Mouse (Mus musculus) limb, embryonic 14.5 days (tissue): ENCODE results near the gene Plagl2. TPM values are rescaled to one million over a fixed set of nuclear protein-coding genes. Genes with fewer than 3 reads are reported as not detected.
"Not testable (repeated sequence)": the region's sequence is repeated elsewhere in the genome, so short reads cannot be mapped to it uniquely, and the experiment has no call there.

Experiments used
- ATAC-seq: fragments of 200-750 bp; cut with Nextera tagmentation; 2 replicates; pipeline ENCODE4 v1.8.0; 2017; ENCODE audit warnings: low read depth, moderate number of reproducible peaks, moderate TSS enrichment; ENCODE audit not compliant: low FRiP score
- DNase-seq: peaks from one replicate; pipeline ENCODE4 v3.0.0-alpha.2; 2015; ENCODE audit warnings: low spot score
- H3K27ac ChIP-seq: fragments of 300-500 bp; sonication (generic); replicated peaks from 2 replicates; pipeline ENCODE4 v1.5.1; 2014; ENCODE audit warnings: low read depth, mild to moderate bottlenecking, low read length, moderate library complexity, mixed read lengths
- H3K27me3 ChIP-seq: fragments of 300-500 bp; sonication (generic); 2 replicates; pipeline ENCODE4 v1.6.1; 2014; ENCODE audit warnings: low read length, mixed read lengths; ENCODE audit not compliant: control insufficient read depth, insufficient read depth
- H3K36me3 ChIP-seq: fragments of 300-500 bp; sonication (generic); 2 replicates; pipeline ENCODE4 v1.6.1; 2014; ENCODE audit warnings: mild to moderate bottlenecking, low read length, moderate library complexity, mixed read lengths; ENCODE audit not compliant: control insufficient read depth, insufficient read depth
- H3K4me1 ChIP-seq: fragments of 300-500 bp; sonication (generic); 2 replicates; pipeline ENCODE4 v1.6.1; 2014; ENCODE audit warnings: antibody characterized with exemption, low read length, mixed read lengths; ENCODE audit not compliant: control insufficient read depth, insufficient read depth
- H3K4me2 ChIP-seq: fragments of 300-500 bp; sonication (generic); replicated peaks from 2 replicates; pipeline ENCODE4 v1.6.1; 2014; ENCODE audit warnings: low read depth, mild to moderate bottlenecking, low read length, moderate library complexity; ENCODE audit not compliant: severe bottlenecking
- H3K4me3 ChIP-seq: fragments of 300-500 bp; sonication (generic); replicated peaks from 2 replicates; pipeline ENCODE4 v1.5.1; 2014; ENCODE audit warnings: low read length
- H3K9ac ChIP-seq: fragments of 300-500 bp; sonication (generic); 2 replicates; pipeline ENCODE4 v1.6.1; 2014; ENCODE audit warnings: mild to moderate bottlenecking, low read depth, low read length, moderate library complexity; ENCODE audit not compliant: severe bottlenecking
- H3K9me3 ChIP-seq: fragments of 300-500 bp; sonication (generic); 2 replicates; pipeline ENCODE4 v1.6.1; 2016; ENCODE audit warnings: low read length; ENCODE audit not compliant: control insufficient read depth
- POLR2A ChIP-seq: fragments of 200-500 bp; IDR thresholded peaks from 2 replicates; pipeline ENCODE4 v1.8.0; 2012; ENCODE audit warnings: inconsistent platforms, mild to moderate bottlenecking, moderate library complexity, borderline replicate concordance; ENCODE audit not compliant: insufficient read depth, insufficient read length; ENCODE audit errors: extremely low read depth
- WGBS: fragments of 180-500 bp; shearing (Covaris S2); extraction: QIAGEN DNeasy Blood & Tissue Kit; methylation state at CpG from one replicate; pipeline ENCODE4 v1.1.7; 2014; 5-methylcytosine and 5-hydroxymethylcytosine counted together
- polyA plus RNA-seq, 2 experiments: library from polyadenylated mRNA; depleted of rRNA in 1 of 2; stranded (reverse) in 1 of 2; unstranded in 1 of 2; fragments of >200 nt; fragmentation: Nextera tagmentation in 1 of 2; extraction: Ambion mirVana in 1 of 2; gene quantifications; 2 replicates each; pipeline versions ENCODE4 v1.2.1 to v1.2.3; 2012 to 2014

The Plagl2 gene
- polyA plus RNA-seq (2012; rRNA removed) (17.8 and 20.3 TPM in 2 replicates), polyA plus RNA-seq (2014; fragmentation: Nextera tagmentation; extraction: Ambion mirVana) (20.2 and 20.8 TPM in 2 replicates)

DNA sequence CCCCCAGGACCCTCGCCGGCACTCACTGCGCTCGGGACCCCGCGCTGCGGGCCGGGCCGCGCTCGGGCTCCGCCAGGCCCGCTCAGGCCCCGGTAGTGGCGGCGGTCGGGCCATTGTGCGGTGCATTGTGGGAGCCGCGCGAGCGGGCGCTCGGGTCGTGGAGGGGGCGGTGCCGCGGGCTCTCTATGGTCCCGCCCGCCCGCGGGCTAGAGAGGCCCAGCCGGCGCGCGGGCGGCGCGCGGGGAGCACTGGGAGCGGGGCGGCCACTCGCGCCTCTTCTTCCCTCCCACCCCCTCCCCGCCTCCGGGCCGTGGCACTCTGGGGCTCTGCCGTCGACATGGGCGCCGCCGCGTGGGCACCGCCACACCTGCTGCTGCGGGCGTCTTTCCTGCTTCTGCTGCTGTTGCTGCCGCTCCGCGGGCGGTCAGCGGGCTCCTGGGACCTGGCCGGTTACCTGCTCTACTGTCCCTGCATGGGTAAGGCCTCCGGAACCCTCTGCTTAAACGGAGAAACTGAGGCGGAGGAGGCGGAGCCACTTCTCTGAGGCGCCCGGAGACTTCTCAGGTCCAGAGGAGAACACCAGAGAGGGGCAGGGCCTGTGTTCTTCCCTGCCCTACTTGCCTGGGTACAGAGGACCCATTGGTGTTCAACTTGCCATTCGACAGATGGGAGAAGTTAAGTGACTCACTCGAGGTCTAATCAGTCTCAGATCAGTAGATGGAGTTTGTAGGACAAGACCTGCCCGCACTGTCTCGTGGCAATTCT lies at the start of gene Plagl2, which contains the start of gene Pofut1:
Gene Plagl2 (minus strand): TSS at position 177 of the 765 bp plus-strand sequence.
Gene Pofut1 (plus strand): TSS at position 284 of the 765 bp plus-strand sequence.
- H3K4me3 ChIP-seq = peak within 1 kb of the TSS; percentile 98
- DNase-seq (peak; percentile 93), ATAC-seq (peak; percentile 96)
- H3K27ac ChIP-seq = peak within 1 kb of the TSS; percentile 92
- WGBS = under 1% methylated on average over 52 of the region's 72 CpGs
- peak within 1 kb of the TSS; percentile 67 for H3K4me2 ChIP-seq
- H3K4me1 ChIP-seq = peaks cover 23% of the 10 kb centered on the region
- H3K27me3 ChIP-seq = no peaks in the 10 kb centered on the region
- peak; percentile 44; the same call in 1 of the 2 replicates for TF ChIP-seq POLR2A
- peak within 1 kb of the TSS; percentile 96 for H3K9ac ChIP-seq
- peaks cover 15% of the 10 kb centered on the region for H3K36me3 ChIP-seq
- H3K9me3 ChIP-seq = no peaks in the 10 kb centered on the region

DNA sequence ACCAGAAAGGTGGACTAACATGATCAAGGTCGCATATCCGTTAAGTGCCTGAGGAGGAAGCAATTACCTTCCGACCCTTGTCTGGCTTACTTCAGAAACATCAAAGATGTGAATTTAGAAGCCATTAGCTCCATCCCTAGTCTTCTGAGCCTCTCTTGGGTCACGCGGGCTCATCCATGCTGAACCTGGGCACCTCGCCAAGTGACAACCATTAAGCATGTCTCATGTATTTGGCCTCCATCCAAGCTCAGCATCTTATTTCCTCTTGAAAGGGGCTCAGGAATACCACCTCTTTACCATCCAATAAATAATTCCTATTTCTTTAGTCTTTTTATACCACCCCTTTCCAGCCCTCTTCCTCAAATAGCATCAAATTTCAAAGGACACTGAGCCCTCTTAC lies 46.6 kb upstream of the Plagl2 start:
- DNase-seq = peak; percentile 30
- no peak for ATAC-seq
- H3K36me3 ChIP-seq = no peaks in the 10 kb centered on the region

GRCm38 (mm10) chr2:153286524-153286923 lies 45.3 kb upstream of the Plagl2 start:
- ATAC-seq (no peak), DNase-seq (no peak)
- no peak for TF ChIP-seq POLR2A
- no peak overlapping the region for H3K9ac ChIP-seq
- H3K4me1 ChIP-seq = peaks cover 4% of the 10 kb centered on the region; the same call in 1 of the 2 replicates
- H3K27me3 ChIP-seq = no peaks in the 10 kb centered on the region
- H3K27ac ChIP-seq = no peak overlapping the region
- no peak overlapping the region for H3K4me2 ChIP-seq
- 84% methylated on average over 4 of the region's 4 CpGs for WGBS
- no peaks in the 10 kb centered on the region for H3K9me3 ChIP-seq
- no peak overlapping the region for H3K4me3 ChIP-seq
- no peaks in the 10 kb centered on the region for H3K36me3 ChIP-seq

More for the DNA sequence above, 46.6 kb upstream of the Plagl2 start:
- 35% methylated on average over 6 of the region's 6 CpGs for WGBS
- H3K4me3 ChIP-seq = no peak overlapping the region
- no peak overlapping the region for H3K9ac ChIP-seq
- no peak overlapping the region for H3K27ac ChIP-seq
- no peak overlapping the region for H3K4me2 ChIP-seq
- H3K9me3 ChIP-seq = no peaks in the 10 kb centered on the region
- H3K4me1 ChIP-seq = peaks cover 14% of the 10 kb centered on the region
- no peak for TF ChIP-seq POLR2A
- no peaks in the 10 kb centered on the region for H3K27me3 ChIP-seq

GRCm38 (mm10) chr2:153283919-153284318 lies 42.7 kb upstream of the Plagl2 start:
- no peaks in the 10 kb centered on the region for H3K9me3 ChIP-seq
- no peak overlapping the region for H3K4me3 ChIP-seq
- WGBS = 84% methylated on average over 6 of the region's 6 CpGs
- no peak overlapping the region for H3K27ac ChIP-seq
- no peak for TF ChIP-seq POLR2A
- H3K36me3 ChIP-seq = no peaks in the 10 kb centered on the region
- no peaks in the 10 kb centered on the region for H3K27me3 ChIP-seq
- ATAC-seq (no peak), DNase-seq (no peak)
- H3K9ac ChIP-seq = no peak overlapping the region
- H3K4me1 ChIP-seq = peaks cover 4% of the 10 kb centered on the region; the same call in 1 of the 2 replicates
- H3K4me2 ChIP-seq = no peak overlapping the region

GRCm38 (mm10) chr2:153278357-153278756 lies 37.1 kb upstream of the Plagl2 start:
- H3K27me3 ChIP-seq = no peaks in the 10 kb centered on the region
- WGBS = 86% methylated on average over 5 of the region's 5 CpGs
- no peak overlapping the region for H3K4me3 ChIP-seq
- H3K9ac ChIP-seq = no peak overlapping the region
- no peak for ATAC-seq
- no peaks in the 10 kb centered on the region for H3K36me3 ChIP-seq
- H3K27ac ChIP-seq = no peak overlapping the region
- H3K9me3 ChIP-seq = no peaks in the 10 kb centered on the region; the same call in 1 of the 2 replicates
- H3K4me1 ChIP-seq = peaks cover under 1% of the 10 kb centered on the region; the same call in 1 of the 2 replicates
- H3K4me2 ChIP-seq = no peak overlapping the region
- no peak for DNase-seq
- TF ChIP-seq POLR2A = no peak

- H3K9ac ChIP-seq, DNase-seq, H3K4me2 ChIP-seq, H3K4me3 ChIP-seq, ATAC-seq, H3K36me3 ChIP-seq, H3K4me1 ChIP-seq, H3K27ac ChIP-seq, H3K27me3 ChIP-seq, H3K9me3 ChIP-seq: not testable (repeated sequence)
- 92% methylated on average over 5 of the region's 5 CpGs for WGBS
Measured at GRCm38 (mm10) chr2:153276846-153277245, 35.6 kb upstream of the Plagl2 start.
